Mouse (Mus musculus) limb, embryonic 15.5 days (tissue): ENCODE measurements around the gene Haus8. TPM values are rescaled to one million over a fixed set of nuclear protein-coding genes. Genes with fewer than 3 reads are reported as not detected.
"Not testable (repeated sequence)": the region's sequence is repeated elsewhere in the genome, so short reads cannot be mapped to it uniquely, and the experiment has no call there.

ENCODE experiments used
- ATAC-seq: fragments of 200-750 bp; cut with Nextera tagmentation; 2 replicates; pipeline ENCODE4 v1.8.0; 2017; ENCODE audit warnings: low read depth, moderate TSS enrichment; ENCODE audit not compliant: insufficient number of reproducible peaks, low FRiP score, low TSS enrichment
- H3K27ac ChIP-seq: fragments of 300-500 bp; sonication (generic); 2 replicates; pipeline ENCODE4 v1.5.1; 2015; ENCODE audit warnings: moderate library complexity, mild to moderate bottlenecking, inconsistent platforms
- H3K27me3 ChIP-seq: fragments of 300-500 bp; sonication (generic); 2 replicates; pipeline ENCODE4 v1.6.1; 2015; ENCODE audit warnings: inconsistent platforms
- H3K36me3 ChIP-seq: fragments of 300-500 bp; sonication (generic); 2 replicates; pipeline ENCODE4 v1.6.1; 2015; ENCODE audit warnings: inconsistent platforms
- H3K4me1 ChIP-seq: fragments of 300-500 bp; sonication (generic); 2 replicates; pipeline ENCODE4 v1.6.1; 2015; ENCODE audit warnings: inconsistent platforms
- H3K4me2 ChIP-seq: fragments of 300-500 bp; sonication (generic); 2 replicates; pipeline ENCODE4 v1.6.1; 2015; ENCODE audit warnings: mild to moderate bottlenecking, inconsistent platforms
- H3K4me3 ChIP-seq: fragments of 300-500 bp; sonication (generic); 2 replicates; pipeline ENCODE4 v1.5.1; 2015; ENCODE audit warnings: mild to moderate bottlenecking, inconsistent platforms
- H3K9ac ChIP-seq: fragments of 300-500 bp; sonication (generic); 2 replicates; pipeline ENCODE4 v1.6.1; 2015; ENCODE audit warnings: inconsistent platforms
- H3K9me3 ChIP-seq: fragments of 300-500 bp; sonication (generic); 2 replicates; pipeline ENCODE4 v1.6.1; 2016; ENCODE audit warnings: inconsistent platforms
- WGBS: fragments of 180-500 bp; shearing (Covaris S2); methylation state at CpG from one replicate; pipeline ENCODE4 v1.1.7; 2015; 5-methylcytosine and 5-hydroxymethylcytosine counted together
- polyA plus RNA-seq: library from polyadenylated mRNA; unstranded; fragments of >200 nt; fragmentation: Nextera tagmentation; extraction: Ambion mirVana; gene quantifications from 2 replicates; pipeline ENCODE4 v1.2.1, GENCODE M21; 2015

The Haus8 gene
- polyA plus RNA-seq, 1 experiment from 2014 or later: 52.2 TPM

DNA sequence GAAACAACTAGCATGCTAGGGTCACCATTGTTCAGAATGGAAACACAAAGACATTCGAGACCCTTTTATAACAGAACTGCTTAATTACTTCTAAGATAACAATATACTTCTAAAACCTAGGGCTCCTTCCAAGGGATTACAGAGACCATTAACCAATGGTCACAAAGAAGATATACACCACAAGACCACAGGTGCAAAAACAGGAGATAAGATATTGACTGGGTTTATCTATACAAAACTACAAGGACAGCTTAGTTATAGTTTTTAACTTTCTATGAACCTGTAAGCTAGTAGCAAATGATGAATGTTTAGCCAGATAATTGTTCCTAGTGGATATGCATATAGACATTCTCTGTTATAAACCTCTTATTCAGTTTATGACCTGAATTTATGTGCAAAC, 30.1 kb upstream of the Haus8 start:
- Histone ChIP-seq H3K9me3 (no peaks in the 10 kb centered on the region), H3K4me2 (no peak overlapping the region), H3K27ac (no peak overlapping the region), H3K27me3 (no peaks in the 10 kb centered on the region), H3K9ac (no peak overlapping the region), H3K4me3 (no peak overlapping the region), H3K4me1 (no peaks in the 10 kb centered on the region), H3K36me3 (peaks cover 30% of the 10 kb centered on the region)
- WGBS: 95% methylated on average over 1 of the region's 1 CpGs
- ATAC-seq: no peak

DNA sequence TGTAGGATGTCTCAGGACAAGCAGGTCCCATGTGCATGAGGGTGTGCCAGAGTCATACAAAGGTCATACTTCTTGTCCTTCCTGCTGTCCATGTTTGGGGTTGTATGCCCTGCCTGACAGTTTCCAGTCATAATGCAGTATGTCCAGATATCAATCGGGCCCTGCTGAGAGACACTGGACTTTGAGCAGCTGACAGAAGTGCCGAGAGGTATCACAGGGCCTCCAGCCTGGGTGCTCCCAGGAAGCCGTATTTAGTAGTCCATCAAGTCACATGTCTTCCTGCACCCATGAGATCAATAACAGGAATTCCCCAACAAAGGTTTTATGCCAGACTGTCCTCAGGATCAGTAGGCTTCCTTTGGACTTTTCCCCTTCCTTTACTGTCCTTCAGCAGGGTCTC, 27.0 kb upstream of the Haus8 start:
- WGBS: 91% methylated on average over 3 of the region's 3 CpGs
- Histone ChIP-seq H3K4me2 (no peak overlapping the region), H3K36me3 (peaks cover 47% of the 10 kb centered on the region), H3K9me3 (no peaks in the 10 kb centered on the region), H3K9ac (no peak overlapping the region), H3K4me3 (no peak overlapping the region), H3K4me1 (no peaks in the 10 kb centered on the region), H3K27ac (no peak overlapping the region), H3K27me3 (no peaks in the 10 kb centered on the region)
- no peak for ATAC-seq

DNA sequence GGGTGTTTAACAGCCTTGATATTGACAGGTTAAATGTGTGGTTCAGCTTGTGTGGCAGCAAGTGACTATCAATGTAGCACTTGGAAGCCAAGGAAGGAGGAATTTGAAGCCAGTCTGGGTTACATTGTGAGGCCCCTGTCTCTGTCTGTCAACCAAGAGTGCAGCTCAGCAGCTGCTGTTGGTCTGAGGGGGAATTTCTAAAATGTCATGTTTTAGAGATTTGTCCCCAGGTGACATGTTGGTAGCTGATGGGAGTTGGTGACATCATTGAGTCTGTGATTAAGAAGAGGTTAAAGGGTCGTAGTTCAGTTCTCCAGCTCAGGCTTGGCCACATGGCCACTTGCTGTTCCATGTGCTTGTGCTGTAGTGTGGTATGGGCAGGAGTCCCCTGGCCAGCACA, 24.7 kb upstream of the Haus8 start:
- ATAC-seq: no peak
- Histone ChIP-seq H3K27ac (no peak overlapping the region), H3K4me3 (no peak overlapping the region), H3K9me3 (no peaks in the 10 kb centered on the region), H3K36me3 (peaks cover 41% of the 10 kb centered on the region), H3K9ac (no peak overlapping the region), H3K27me3 (no peaks in the 10 kb centered on the region), H3K4me2 (no peak overlapping the region), H3K4me1 (no peaks in the 10 kb centered on the region)
- 91% methylated on average over 1 of the region's 1 CpGs for WGBS

DNA sequence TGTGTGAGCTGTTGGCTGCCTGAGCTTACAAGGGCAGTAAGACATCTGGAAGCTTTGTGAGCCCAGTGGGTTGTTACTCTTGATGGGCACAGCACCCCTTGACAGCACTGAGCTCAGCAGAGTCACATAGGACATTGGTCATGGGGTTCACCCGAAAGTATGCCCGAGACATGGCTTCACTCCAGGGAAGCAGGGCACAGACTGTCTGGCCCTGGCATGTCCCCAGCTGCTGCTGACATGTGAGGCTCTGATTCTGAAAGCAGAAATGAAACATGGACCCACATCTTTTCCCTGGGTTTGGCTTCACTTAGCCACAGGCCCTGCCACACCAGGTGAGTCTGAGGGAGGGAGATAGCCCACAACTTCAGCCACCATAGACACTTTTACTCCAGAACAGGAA, 24.1 kb upstream of the Haus8 start:
- no peak overlapping the region for H3K9ac ChIP-seq
- no peak overlapping the region for H3K4me3 ChIP-seq
- H3K36me3 ChIP-seq: peaks cover 38% of the 10 kb centered on the region
- H3K27me3 ChIP-seq: no peaks in the 10 kb centered on the region
- no peaks in the 10 kb centered on the region for H3K9me3 ChIP-seq
- no peak overlapping the region for H3K4me2 ChIP-seq
- 95% methylated on average over 2 of the region's 2 CpGs for WGBS
- no peak for ATAC-seq
- H3K27ac ChIP-seq: no peak overlapping the region
- no peaks in the 10 kb centered on the region for H3K4me1 ChIP-seq

DNA sequence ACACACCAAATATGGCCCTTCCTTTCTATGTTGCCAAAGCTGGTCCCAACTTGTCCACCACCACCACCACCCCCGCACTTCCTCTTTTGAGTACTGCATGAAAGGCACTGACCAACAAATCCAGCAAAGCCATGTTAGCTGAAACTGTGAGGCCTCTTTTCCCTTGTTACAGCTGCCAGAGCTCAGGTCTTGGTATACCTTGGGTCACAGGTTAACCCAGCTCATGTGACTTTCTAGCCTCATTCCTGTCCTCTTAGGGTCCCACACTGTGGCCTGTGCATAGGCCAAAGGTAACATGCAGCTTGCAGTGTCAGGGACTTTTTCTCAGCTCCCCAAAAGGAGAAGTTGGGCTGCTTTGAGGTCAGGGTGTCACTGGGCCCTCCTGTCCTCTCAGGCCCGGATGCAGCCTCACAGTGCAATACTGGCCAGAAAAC, 23.5 kb upstream of the Haus8 start:
- Histone ChIP-seq H3K9ac (no peak overlapping the region), H3K4me3 (no peak overlapping the region), H3K9me3 (no peaks in the 10 kb centered on the region), H3K36me3 (peaks cover 40% of the 10 kb centered on the region), H3K4me2 (no peak overlapping the region), H3K27ac (no peak overlapping the region), H3K27me3 (no peaks in the 10 kb centered on the region), H3K4me1 (no peaks in the 10 kb centered on the region)
- no peak for ATAC-seq
- 84% methylated on average over 2 of the region's 2 CpGs for WGBS

DNA sequence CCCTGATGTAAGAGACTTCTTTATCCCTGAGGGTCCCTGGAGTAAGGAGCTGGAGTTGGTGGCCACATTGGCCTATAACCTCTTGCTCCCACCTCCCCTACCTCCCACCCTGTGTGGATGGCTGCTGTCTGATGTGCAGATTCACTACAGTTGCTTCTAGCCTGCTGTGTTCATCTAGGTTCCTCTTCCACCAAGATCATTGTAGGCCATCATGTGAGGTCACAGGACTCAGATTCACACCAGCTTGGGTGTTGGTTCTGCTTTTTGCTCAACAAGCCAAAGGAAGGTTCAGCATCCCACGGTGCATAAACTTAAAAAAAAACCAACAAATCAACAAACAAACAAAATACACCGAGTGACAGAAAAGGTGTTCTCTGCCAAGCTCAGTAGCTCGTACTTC, 21.2 kb upstream of the Haus8 start:
- H3K27me3 ChIP-seq: not testable (repeated sequence)
- peaks cover 61% of the 10 kb centered on the region for H3K36me3 ChIP-seq

DNA sequence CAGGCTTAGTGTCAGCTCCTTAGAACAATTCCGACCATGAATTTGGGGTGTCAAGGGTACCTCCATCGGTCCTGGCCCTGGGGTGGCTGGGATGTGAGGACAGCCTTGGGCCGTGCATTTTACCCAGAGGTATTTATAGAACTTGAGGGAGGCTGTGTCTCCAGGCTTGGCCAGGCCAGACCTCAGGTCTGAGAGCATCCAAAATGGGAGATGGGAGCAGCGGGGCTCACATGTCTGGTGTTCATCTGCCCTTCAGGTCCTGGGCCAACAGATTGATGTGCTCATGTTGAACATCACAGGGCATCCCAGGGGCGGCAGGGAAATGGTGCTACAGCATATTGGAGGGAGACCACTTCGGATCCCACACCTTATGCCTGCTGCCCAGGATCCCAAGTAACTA, 18.6 kb upstream of the Haus8 start:
- Histone ChIP-seq H3K9me3 (no peaks in the 10 kb centered on the region), H3K4me3 (no peak overlapping the region), H3K9ac (no peak overlapping the region), H3K4me1 (no peaks in the 10 kb centered on the region), H3K27me3 (no peaks in the 10 kb centered on the region), H3K36me3 (peaks cover 51% of the 10 kb centered on the region), H3K4me2 (no peak overlapping the region), H3K27ac (no peak overlapping the region)
- ATAC-seq: no peak
- 95% methylated on average over 6 of the region's 6 CpGs for WGBS

More for the DNA sequence above, 21.2 kb upstream of the Haus8 start:
- H3K9me3 ChIP-seq, ATAC-seq, H3K4me2 ChIP-seq, H3K9ac ChIP-seq, H3K27ac ChIP-seq, H3K4me1 ChIP-seq, H3K4me3 ChIP-seq: not testable (repeated sequence)
- 89% methylated on average over 3 of the region's 3 CpGs for WGBS

DNA sequence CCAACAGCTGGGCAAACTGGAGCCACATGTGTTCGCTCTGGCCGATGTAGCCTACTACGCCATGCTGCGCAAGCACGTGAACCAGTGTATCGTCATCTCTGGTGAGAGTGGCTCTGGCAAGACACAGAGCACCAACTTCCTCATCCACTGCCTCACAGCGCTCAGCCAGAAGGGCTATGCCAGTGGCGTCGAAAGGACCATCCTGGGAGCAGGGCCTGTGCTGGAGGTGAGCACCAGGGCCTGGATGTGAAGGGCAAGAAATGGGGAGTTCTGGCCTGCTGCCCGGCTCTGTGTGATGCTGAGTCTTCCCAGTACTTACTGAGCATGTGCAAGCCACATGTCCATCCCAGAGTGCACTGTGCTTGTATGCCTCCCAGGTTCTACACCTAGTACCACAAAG, 18.2 kb upstream of the Haus8 start:
- peaks cover 47% of the 10 kb centered on the region for H3K36me3 ChIP-seq
- no peak for ATAC-seq
- H3K4me3 ChIP-seq: no peak overlapping the region
- no peak overlapping the region for H3K27ac ChIP-seq
- H3K4me2 ChIP-seq: no peak overlapping the region
- no peaks in the 10 kb centered on the region for H3K9me3 ChIP-seq
- no peaks in the 10 kb centered on the region for H3K27me3 ChIP-seq
- no peak overlapping the region for H3K9ac ChIP-seq
- 91% methylated on average over 10 of the region's 10 CpGs for WGBS
- no peaks in the 10 kb centered on the region for H3K4me1 ChIP-seq

DNA sequence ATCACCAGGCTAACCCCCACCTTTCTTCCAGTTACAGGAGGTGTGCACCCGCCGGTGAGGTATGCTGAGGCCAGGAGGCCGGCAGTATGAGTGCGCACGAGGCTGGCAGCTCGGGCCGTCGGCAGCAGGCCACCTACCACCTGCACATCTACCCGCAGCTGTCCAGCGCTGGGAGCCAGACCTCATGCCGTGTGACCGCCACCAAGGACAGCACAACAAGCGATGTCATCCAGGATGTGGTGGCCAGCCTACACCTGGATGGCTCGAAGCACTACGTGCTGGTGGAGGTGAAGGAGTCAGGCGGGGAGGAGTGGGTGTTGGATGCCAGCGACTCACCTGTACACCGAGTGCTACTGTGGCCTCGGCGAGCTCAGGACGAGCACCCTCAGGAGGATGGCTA, 17.5 kb upstream of the Haus8 start:
- peaks cover 1% of the 10 kb centered on the region; the same call in 1 of the 2 replicates for H3K4me1 ChIP-seq
- no peaks in the 10 kb centered on the region for H3K9me3 ChIP-seq
- ATAC-seq: no peak
- H3K27ac ChIP-seq: no peak overlapping the region
- H3K4me2 ChIP-seq: no peak overlapping the region
- no peak overlapping the region for H3K4me3 ChIP-seq
- no peaks in the 10 kb centered on the region for H3K27me3 ChIP-seq
- peaks cover 47% of the 10 kb centered on the region for H3K36me3 ChIP-seq
- H3K9ac ChIP-seq: no peak overlapping the region
- 92% methylated on average over 21 of the region's 21 CpGs for WGBS

DNA sequence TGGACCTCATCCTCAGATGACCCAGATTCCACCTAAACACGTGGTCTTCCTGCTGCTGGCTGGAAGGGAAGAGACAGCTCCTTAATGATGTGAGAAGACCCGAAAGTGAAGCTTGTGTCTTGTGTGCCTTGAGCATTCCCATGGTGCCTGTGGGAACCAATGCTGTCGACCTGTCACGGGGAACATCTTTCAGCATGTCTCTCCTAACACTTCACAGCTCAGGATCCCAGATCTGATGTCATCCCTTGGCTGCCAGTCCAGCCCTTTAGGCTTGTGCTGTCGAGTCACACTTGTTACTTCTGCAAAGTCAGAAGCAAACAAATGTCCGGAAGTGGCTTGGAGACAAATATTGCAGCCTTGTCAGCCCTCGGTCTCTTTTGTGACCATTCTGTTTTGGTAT, 16.4 kb upstream of the Haus8 start:
- Histone ChIP-seq H3K9me3 (no peaks in the 10 kb centered on the region), H3K4me3 (no peak overlapping the region), H3K27ac (no peak overlapping the region), H3K4me2 (no peak overlapping the region), H3K4me1 (peaks cover 9% of the 10 kb centered on the region; the same call in 1 of the 2 replicates), H3K27me3 (no peaks in the 10 kb centered on the region), H3K9ac (no peak overlapping the region), H3K36me3 (peaks cover 38% of the 10 kb centered on the region)
- 78% methylated on average over 7 of the region's 7 CpGs for WGBS
- ATAC-seq: no peak

DNA sequence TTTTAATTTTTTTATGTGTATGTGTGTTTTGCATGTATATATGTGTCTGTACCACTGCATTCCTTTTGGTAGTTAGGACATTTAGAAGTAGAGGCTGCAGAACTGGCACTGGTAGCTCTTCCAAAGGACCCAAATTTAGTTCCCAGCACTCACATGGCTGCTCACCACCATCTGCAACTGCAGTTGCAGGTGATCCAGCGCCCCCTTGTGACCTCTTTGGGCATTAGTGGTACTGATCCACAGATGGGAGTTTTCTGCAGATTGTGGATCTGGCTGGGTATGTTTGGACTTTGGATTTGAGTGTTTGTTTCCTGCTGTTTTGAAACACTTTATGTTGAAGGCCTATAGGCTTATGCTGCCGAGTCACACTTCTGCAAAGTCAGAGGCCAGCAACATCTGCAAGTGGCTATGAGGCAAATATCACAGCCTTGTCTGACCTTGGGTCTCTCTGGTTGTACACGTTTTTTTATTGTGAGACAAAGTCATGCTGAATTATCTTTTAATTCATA, 15.8 kb upstream of the Haus8 start:
- Histone ChIP-seq H3K4me1 (peaks cover 14% of the 10 kb centered on the region; the same call in 1 of the 2 replicates), H3K9ac (no peak overlapping the region), H3K36me3 (peaks cover 38% of the 10 kb centered on the region), H3K9me3 (no peaks in the 10 kb centered on the region), H3K27ac (no peak overlapping the region), H3K4me3 (no peak overlapping the region), H3K4me2 (no peak overlapping the region), H3K27me3 (no peaks in the 10 kb centered on the region)
- ATAC-seq: no peak
- WGBS: 55% methylated on average over 3 of the region's 3 CpGs

DNA sequence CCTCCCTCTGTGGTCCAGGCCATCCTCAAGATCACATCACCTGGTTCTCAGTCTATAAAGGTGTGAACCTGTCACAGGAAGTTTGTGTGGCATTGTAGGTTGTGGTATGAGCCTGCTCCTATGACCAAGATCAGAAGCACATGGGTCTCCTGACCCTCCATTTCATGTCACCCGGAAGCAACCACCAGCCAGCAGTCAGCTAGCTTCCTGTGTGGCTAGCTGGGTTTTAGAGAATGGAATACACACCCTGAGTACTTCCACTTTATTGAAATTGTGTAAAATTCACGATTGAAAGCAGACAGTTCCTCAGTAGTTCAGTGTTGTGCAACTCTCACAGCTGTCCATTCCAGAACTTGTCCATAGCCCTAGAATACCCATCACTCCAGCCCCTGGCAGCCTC, 13.5 kb upstream of the Haus8 start:
- H3K27me3 ChIP-seq, H3K27ac ChIP-seq, H3K4me2 ChIP-seq, H3K9me3 ChIP-seq, H3K4me3 ChIP-seq, H3K9ac ChIP-seq, ATAC-seq: not testable (repeated sequence)
- WGBS: 67% methylated on average over 2 of the region's 2 CpGs
- Histone ChIP-seq H3K4me1 (peaks cover 31% of the 10 kb centered on the region), H3K36me3 (peaks cover 26% of the 10 kb centered on the region)

DNA sequence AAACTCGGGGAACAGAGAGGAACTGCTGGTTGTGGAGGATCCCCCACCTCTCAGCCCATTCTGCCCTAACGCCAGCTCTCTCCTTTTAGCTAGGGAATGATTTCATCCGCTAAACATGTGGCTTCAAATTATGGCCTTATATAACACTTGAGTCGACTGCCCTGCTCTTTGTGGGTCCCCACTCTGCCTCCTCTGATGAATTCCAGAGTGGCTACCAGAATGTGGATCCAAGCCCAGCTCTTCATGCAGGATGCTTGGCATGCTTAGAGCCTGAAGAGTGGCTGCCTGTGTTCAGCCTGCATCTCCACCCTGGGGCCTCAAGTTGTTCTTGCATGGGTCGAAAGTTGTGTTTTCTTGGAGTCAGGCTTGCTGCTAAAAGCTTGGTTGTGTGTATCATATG, 9.9 kb upstream of the Haus8 start:
- no peak overlapping the region for H3K4me2 ChIP-seq
- no peak overlapping the region for H3K9ac ChIP-seq
- no peak overlapping the region for H3K4me3 ChIP-seq
- H3K27me3 ChIP-seq: no peaks in the 10 kb centered on the region
- H3K36me3 ChIP-seq: 0 out of 2 replicates have a peak, but pooled peaks cover 3% of the 10 kb centered on the region
- peaks cover 31% of the 10 kb centered on the region for H3K4me1 ChIP-seq
- H3K27ac ChIP-seq: peak overlapping the region; percentile 74
- ATAC-seq: peak; percentile 37; the same call in 1 of the 2 replicates
- WGBS: 38% methylated on average over 5 of the region's 5 CpGs
- no peaks in the 10 kb centered on the region for H3K9me3 ChIP-seq
